Mouse (Mus musculus) bone marrow macrophage, adult 2 months (primary cell): ENCODE measurements around the gene Morc1.

Source experiments
- CTCF ChIP-seq: IDR thresholded peaks from 2 replicates; pipeline ENCODE4 v1.5.1; 2012; ENCODE audit warnings: low read depth, mild to moderate bottlenecking, low read length, moderate library complexity
- POLR2A ChIP-seq: IDR thresholded peaks from 2 replicates; pipeline ENCODE4 v1.6.1; 2012; ENCODE audit warnings: mild to moderate bottlenecking, low read depth, low read length, borderline replicate concordance

- no peak for TF ChIP-seq CTCF
- TF ChIP-seq POLR2A = no peak
These were observed 12.5 kb upstream of the Morc1 start for GRCm38 (mm10) chr16:48418557-48418956.
